Mouse (Mus musculus): ENCODE measurements around the gene Ccdc6.

Gene Ccdc6

DNA sequence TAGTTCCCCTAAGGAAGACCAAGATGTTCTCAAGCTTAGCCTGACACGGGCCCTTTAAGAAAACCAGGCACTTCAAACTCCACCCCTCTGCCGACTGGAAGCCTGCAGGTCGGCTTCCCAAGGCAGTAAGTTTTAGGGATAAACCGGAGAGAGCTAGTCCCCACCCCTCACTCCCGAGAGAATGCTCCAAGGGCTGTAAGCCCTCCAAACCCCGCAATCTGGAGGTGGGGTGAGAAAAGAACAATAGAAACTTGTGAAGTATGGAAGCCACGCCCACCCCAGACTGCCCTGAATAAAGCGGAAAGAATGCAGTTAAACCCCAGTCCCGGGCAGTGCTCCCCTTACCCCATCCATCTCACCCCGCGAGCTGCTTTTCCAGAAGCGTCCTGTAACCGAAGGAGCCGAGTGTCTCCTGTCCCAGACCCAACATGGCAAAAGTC, 1.9 kb upstream of the Ccdc6 start:
- peak; percentile 99 for DNase-seq (ENCODE audit: low read depth, low spot score)

DNA sequence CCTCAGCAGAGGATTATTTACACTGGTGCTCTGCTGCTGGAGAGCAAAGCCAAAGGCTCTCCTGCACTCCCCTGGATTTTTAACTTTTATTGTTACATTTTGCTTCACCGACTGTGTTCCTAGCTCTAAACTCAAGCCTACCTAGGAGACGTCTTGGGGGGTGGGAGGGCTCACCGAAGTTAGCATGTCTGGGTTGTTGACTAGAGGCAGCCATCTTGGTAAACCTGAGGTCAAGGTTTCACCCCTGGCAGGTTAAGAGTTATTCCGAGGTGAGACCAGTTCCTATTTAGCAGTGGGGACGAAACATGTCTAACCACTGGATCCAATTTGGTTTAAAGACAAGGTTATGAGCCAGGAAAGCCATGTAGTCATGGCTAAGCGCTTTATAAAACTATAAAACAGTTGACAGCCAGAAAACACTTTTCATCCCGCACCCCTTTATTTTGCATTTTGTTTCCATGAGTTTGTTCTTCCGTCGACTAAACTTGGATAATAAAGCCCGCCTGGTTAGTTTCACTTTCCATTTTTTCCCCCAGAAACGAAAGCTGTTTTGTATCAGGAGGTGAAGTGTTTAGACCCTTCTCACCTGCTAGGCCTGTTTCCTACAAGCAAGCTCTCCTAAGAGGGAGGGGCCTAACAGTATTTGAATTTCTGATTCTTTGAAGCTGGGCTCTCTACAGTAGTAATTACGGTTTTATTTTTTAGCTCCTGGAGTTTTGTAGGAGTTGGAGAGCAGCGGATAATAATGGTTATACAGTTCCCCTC, 1.2 kb upstream of the Ccdc6 start:
- peak; percentile 85 for DNase-seq (ENCODE audit: low read depth, low spot score)

DNA sequence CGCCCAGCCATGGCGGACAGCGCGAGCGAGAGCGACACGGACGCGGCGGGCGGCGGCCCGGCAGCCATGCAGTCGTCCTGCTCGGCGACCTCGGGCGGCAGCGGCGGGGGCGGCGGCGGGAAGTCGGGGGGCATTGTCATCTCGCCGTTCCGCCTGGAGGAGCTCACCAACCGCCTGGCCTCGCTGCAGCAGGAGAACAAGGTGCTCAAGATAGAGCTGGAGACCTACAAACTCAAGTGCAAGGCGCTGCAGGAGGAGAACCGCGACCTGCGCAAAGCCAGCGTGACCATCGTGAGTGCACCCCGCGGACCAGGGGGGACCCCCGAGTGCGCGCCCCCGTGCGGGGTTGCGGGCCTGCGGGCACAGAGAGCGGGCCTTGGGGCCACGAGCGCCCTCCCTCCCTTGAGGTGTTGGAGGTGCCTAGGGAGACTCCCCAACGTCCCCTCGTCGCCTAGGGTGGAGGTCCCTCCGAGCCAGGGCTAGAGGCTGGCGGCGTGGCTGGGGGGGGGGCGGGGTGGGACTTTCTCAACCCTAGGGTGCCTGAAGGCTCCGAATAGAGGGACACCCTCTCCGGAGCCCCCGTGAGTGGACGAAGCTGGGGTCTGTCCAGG, 475 bp downstream of the Ccdc6 start:
- DNase-seq (ENCODE audit: low read depth, low spot score): peak; percentile 41

DNA sequence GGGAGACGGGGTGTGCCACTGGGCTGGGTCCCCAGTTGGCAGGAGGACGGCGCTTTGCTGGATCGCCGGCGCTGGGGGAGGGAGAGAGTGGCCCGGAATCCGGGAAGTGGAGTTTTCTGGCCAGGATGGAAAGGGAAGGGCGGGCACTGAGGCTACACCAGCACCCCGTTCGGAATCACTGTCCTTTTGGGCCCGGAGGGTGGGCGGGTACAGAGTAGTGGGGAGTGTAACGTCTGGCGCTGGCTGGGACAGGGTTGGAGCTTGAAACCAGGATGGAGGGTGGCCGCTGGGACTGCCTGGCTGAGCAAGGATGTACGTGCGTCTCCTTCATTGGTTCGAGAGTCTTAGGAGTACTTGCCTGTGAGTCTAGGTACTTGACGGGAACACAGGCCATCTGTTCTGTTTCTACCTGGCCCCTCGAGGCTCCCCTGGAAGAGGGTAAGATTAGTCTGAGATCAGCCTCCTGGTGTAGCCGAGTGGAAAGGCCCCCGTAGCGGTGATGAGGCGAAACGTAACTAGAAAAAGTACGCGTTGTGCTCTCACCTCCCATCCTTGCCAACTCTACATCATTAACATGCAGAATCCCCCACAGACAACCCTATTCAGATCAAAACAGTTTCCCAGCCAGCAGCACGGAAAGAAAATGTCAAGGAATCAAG, 1.1 kb downstream of the Ccdc6 start:
- peak; percentile 54 for DNase-seq (ENCODE audit: low read depth, low spot score)

DNA sequence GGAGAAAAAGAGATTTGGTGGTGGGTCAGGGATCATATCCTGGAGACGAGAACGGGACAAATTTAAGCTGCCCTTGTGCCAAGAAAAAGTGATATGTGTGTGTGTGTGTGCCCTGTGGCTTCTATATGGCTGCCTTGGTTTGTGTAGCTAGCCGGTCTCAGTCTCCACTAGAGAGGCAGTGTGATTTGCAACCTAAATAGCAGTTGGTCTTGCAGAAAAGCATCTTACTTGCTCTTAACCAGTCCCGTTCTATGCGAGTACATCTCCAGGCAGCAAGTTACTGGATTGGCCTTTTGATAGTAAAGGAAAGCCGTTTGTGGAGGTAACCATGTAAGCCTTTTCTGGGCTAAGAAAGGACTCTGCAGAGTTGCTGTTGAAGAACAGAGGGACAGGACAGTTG, 1.7 kb downstream of the Ccdc6 start:
- DNase-seq (ENCODE audit: low read depth, low spot score): no peak

DNA sequence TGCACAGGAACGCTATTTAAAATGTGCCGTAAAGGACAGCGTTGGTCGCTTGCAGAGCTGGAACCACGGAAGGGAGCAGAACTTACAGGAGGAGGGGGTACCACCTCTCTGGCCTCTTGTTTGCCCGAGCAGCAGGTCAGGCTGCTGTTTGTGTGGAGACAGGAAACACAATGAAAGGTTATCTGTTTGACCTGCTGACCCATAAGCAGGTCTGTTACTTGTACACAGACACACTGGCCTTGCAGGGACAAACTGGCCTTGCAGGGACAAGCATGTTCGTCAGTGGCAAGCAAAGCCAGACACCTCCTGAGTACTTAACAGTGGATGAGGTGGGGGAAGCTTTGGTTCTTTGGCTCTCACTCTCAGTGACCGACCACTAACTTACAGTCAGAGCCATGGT, 2.1 kb downstream of the Ccdc6 start:
- DNase-seq (ENCODE audit: low read depth, low spot score): no peak

DNA sequence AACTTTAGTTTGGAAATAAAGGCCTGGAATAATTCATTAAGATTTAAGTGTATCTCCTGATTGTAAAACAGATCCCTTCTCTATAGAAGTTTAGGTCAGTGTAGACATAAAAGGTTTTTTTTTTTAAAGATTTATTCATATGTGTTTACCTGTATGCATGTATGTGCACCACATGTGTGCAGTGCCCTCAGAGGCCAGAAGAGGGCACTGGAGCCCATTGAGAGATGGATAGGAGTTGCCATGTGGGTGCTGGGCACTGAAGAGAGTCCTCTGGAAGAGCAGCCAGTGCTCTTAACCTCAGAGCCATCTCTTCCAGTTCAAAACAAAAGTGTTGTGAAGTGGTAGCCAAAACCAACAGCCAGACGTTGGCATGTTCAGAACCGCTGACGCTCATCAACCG, 5.2 kb downstream of the Ccdc6 start:
- peak; percentile 57 for DNase-seq (ENCODE audit: low read depth, low spot score)

DNA sequence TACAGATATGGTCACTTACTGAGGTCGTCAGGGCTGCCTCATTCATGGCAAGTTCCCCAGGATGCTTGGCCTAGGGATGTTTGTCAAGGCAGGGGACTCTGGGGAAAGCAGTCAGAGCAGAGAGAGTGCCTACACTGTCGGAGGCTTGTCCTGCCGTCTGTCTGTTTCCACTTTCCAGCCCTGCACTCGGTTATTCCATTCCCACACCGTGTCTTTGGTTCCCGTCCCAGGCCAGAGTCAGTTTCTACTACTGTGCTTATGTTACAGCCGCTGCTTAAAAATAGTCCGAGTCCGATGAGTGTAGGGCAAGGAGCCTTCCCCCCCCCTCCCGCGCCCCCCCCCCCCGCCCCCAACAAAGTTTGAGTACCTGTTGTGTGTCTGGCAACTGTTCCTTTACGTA, 11.1 kb downstream of the Ccdc6 start:
- DNase-seq (ENCODE audit: low read depth, low spot score): no peak

DNA sequence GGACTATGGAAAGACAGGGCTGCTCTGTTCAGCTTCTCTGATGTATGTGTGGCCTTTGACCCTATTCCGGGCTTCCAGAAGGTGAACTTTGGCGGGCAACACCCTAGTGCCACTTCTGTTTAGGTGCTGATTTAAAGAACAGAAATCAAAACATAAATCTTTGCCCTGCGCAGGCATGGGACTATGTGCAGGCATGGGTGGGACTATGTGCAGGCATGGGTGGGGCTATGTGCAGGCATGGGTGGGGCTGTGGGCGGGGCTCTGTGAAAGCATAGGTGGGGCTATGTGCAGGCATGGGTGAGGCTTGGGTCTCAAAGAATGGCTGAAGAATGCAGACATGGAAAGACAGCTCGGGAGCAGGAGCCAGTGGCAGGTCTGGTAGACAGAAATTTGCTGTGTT, 13.1 kb downstream of the Ccdc6 start:
- peak; percentile 88 for DNase-seq (ENCODE audit: low read depth, low spot score)

DNA sequence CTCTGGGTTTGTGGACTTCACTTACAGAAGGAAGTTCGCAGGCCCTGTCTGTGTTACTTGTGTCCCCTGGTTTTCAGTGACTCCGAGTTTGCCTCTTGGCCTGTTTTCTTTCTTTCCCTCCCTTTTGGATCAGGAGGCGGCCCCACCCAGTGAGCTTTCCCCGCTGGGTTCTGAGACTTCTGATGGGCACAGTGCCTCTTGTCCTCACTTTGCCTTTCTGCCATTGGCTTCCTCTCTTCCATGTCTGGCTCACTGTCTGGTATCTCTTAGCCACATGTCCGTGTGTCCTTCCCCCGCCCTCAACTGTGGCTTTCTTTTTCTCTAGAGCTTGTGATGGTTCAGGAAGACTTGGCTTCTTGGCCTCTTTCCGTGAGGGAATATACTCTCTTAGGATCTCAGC, 13.9 kb downstream of the Ccdc6 start:
- DNase-seq (ENCODE audit: low read depth, low spot score): no peak

DNA sequence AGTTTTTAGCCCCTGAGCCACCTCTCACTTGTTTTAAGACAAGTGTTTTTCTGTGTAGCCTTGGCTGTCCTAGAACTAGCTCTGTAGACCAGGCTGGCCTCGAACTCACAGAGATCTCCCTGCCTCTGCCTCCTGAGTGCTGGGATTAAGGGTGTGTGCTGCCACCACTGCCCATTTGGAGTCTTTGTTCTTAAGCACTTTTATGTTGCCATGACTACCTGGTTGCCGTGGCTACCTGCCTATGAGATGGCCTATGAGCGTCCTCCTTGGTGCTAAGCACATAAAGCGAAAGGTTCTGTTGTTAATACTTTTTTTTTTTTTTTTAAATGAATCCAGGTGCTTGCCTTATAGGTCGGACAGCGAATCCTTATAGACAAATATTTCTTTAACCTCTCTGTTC, 14.7 kb downstream of the Ccdc6 start:
- peak; percentile 85 for DNase-seq (ENCODE audit: low read depth, low spot score)

DNA sequence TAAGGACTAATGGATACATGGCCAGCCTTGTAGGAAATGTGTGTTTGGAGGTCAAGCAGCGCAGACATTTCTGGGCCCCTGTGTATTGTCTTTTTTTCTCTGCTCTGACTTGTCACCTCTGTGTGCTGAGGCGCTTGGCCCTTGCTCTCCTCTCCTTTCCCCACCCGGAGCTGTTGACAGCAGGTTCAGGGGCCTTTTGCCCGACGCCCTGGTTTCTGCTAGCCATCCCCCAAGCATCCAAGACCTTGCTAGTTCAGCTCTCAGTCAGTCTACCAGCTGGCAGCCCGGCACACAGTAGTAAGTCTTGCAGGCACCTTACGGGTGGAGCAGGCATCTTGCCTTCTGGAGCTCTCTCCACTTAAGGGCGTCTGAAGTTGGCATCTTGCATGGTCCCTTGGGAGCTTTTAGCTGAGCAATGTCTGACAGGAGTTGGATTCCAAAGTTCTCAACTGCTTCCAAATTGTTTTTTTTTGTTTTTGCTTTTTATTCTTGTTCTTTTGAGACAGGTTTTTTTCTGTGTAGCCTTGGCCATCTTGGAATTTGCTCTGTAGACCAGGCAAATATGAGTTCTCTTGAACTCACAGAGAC, 17.2 kb downstream of the Ccdc6 start:
- DNase-seq (ENCODE audit: low read depth, low spot score): no peak

DNA sequence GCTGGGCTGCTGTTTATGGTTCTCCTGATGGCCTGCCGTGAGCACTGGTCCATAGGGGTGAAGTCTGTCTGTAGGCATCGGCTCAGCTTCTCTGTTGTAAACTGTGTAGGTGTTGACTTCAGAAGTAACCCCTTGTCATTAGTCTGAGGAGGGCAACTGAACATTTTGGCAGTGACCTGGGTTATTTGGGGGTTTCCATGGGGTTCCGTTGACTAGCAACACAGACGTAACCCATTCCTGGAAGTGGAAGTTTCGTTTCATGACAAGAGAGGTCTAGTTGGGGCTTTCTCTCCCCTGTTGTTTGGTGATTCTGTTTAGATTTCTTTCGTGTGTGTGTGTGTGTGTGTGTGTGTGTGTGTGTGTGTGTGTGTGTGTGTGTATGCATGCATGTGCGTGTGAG, 19.5 kb downstream of the Ccdc6 start:
- no peak for DNase-seq (ENCODE audit: low read depth, low spot score)

DNA sequence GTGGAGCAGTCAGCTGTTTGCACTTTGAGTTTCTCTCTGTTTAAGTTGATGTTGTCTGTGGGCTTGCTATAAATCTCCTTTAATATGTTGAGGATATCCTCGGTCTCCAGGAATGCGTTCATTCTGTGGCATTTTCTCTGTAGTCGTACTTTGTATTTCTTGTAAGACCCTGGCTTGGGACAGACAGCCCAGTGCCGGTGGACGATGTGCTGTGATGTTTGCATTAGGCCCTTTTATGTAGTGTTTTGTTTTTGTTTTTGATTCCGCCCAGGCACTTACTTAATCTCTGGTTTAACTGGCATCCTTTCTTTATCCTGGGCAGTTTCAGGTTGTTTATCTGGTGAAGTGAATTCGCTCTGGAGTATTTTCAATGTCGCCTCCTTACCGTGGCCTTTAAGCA, 22.5 kb downstream of the Ccdc6 start:
- no peak for DNase-seq (ENCODE audit: low read depth, low spot score)

DNA sequence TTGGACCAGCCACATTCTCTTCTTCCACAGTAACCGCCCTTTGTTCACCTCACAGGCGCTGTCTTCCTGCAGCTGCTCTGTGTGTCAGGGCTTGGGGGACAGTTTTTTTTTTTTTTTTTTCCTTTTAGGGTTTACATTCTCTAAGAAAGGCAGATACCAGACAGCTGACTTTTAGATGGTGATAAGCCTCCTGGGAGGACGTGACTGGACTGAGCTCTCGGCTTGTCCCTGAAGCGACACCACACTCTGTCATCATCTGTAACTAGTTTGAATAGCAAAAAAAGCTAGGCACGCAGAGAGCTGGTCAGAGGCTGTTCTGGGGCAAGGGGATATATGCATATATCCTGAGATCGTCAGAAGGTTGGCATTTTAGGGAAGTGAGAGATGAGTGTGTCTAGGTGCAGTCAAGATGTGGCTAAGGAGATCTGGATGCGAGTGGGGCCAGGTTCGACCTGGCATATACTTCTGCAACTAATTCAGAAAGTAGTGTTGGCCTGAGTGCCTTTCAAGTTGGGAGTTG, 23.0 kb downstream of the Ccdc6 start:
- DNase-seq (ENCODE audit: low read depth, low spot score): no peak

DNA sequence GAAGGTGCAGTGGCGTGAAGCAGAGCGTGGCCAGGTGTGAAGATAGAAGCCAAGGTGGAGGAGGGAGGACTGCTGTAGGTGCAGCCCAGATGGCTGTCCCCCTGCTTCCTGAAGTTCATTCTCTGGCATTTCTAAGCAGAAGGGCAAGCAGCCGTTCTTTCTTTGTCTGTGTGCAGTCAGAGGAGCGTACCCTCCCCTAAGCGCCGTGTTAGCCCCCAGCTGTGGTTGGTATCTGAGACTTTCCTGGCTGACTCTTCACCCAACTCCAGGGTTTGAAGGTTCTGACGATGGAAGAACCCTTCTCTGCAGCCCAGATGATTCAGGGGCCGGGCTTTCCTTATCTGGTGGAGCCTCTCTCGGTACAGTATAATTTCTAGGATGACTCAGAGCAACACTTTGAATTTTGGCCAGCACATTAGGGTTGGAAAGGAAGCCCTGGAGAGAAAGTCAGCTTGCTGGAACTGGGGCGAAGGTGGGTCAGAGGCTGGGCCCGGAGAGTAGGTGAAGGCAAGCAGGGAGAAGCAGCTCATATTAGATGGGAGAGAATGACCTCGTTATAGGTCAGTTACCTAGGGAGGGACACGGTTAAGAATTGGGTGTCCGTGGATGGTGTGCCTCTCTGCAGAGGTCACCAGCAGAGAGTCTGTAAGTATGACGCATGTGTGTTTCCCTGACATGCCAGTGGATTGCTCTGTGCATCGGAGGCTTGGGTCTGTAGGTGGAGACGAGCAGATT, 23.9 kb downstream of the Ccdc6 start:
- no peak for DNase-seq (ENCODE audit: low read depth, low spot score)

DNA sequence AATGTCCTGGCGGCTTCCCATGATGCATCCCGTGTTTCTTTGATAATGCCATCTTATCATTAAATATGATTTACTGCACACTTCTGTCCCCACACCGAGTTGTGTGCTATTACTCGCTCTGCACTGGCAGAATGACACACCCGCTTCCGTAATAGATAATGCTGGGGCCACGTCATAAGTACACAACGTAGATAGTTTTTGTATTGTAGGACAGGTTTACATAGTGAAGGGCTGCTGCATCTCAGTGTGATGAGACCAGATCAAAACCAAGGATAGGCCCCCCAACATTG, 24.4 kb downstream of the Ccdc6 start:
- no peak for DNase-seq (ENCODE audit: low read depth, low spot score)

DNA sequence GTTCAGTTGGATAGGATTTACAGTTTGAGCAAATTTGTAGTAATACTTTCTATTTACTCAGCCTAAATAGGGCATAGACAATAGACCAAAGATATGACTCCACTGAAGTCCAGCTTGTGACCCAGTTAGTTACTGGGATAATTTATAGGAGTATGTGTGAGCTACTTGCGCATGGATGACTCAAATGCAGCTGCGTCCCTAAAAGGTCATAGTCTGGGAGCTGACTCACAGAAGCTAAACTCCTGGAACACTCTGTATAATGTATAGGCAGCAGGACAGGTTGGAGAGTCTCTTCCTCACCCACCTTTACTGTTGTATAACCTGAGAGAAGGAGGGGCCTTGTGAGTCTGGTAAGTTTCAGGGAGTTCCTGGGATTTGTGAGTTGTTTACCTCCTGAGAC, 26.5 kb downstream of the Ccdc6 start:
- no peak for DNase-seq (ENCODE audit: low read depth, low spot score)

DNA sequence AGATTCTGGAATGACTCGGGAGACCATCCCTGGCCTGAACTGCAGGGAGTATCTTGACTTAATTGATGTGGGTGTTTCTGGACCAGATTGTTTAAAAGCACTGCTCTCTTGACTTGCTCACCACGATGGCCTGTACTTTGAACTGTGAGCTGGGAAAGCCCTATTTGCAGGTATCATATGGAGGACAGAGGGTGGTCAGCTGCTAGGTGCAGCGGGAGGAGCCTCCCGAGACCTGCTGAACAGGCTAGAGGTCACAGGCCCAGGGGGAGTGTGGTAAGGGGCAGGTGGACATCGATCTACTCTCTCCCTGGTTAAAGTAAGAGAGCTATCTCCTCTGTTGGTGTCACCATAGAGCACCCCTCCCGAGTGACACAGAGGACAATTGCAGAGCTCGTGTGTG, 28.6 kb downstream of the Ccdc6 start:
- no peak for DNase-seq (ENCODE audit: low read depth, low spot score)

DNA sequence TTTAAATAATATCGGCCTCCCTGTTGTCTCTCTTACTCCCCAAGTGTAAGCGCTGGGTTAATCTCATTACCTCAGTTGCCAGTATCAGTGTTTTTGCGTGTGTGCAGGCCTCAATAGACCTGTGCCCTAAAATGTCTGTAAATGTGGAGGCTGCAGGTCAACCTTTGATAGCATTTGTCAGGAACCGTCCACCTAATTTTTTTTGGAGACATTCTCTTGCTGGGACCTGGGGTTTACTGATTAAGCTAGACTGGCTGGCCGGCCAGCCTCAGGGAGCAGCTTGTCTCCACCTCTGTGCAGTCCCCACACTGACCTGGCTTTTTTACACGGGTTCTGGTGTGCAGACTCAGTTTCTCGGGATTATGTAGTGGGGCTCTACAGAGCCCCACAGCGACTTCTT, 30.4 kb downstream of the Ccdc6 start:
- no peak for DNase-seq (ENCODE audit: low read depth, low spot score)

DNA sequence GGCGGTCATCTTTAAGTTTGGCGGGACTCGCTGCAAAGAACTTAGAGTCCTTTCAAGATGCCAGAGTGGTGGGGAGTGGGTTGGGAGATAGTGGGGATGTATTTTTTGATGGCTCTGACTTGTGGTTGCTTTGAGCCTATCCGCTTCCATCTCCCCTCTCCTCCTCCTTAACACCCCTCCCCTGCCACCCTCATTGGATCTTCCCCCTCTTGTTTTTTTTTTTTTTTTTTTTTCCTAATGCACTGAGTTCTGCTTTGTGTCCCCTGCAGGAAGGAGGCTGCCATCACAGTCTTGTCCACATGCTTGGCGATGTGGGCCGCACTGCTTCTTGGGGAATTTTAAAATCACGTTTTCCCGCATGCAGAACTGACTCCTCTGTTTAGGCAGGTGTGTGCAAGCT, 31.5 kb downstream of the Ccdc6 start:
- DNase-seq (ENCODE audit: low read depth, low spot score): peak; percentile 71

DNA sequence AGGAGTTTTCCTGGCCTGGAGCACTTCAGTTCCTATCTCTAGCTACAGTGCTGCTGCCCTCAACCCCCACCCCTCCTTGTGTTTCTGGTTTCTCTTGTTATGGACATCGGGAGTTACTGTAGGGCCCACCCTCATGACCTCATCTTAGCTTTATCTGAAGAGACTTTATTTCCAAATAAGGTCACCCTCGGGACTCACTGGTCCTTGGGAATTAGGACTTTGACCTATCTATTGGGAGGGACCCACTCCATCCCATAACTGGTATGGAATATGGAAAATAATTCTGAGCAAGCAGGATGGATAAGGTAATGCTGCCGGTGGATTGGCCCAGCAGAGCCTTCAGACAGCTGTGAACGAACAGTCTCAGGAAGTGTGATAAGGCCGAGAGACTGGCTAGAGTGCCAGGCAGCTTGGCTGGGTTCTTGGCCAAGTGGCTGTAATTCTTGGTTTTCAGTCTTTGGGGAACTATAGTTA, 35.2 kb downstream of the Ccdc6 start:
- DNase-seq (ENCODE audit: low read depth, low spot score): peak; percentile 75

Measured in R1 (cell line).